Mouse (Mus musculus): ENCODE results near the gene Sema6b.

The Sema6b gene

GRCm38 (mm10) chr17:56144546-56144945 is 4.4 kb upstream of the Sema6b start:
- no peak for DNase-seq

DNA sequence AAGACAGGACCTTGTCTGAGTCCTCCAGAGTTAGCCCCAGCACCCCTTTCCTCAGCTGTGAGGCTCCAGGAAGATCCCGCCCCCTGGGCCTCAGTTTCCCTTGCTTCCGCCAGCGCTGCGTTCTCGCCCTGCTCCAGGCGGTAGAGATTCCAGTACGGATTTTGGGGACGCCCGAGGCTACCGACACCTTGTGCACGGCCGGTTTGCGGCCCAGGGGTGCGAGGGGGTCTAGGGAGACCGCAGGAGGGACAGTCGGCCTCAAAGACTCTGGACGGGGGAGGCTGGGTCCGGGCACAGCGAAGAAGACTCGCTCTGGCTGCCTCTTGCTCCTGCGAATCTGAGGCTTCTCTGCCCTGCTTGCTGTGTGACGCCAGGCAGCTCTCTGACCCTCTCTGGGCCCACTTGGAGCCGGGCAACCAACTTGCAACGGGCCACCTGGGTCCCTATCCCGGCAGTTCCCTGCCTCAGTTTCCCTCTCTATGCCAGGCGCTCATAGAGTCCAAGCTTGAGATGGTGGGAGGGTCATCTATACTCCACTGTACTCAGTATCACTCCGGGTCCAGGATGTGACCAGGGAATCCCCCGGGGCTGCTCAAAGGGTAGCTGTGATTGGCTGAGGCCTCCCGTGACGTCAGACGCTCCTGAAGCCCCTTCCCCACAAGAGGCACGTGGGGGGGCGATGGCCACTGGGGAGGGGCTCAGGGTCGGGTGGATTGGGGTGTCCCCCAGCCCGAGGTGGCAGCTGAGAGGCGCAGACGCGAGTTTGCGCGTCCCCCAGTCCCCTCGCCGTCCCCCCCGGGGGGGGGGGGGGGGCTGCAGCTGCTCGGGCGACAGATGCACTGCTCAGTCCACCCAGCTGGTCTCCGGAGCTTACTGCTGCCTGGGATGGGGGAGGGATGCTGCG is 1.8 kb upstream of the Sema6b start:
- no peak for DNase-seq

- no peak for DNase-seq
These were observed 788 bp downstream of the Sema6b start for GRCm38 (mm10) chr17:56139355-56139754.

DNA sequence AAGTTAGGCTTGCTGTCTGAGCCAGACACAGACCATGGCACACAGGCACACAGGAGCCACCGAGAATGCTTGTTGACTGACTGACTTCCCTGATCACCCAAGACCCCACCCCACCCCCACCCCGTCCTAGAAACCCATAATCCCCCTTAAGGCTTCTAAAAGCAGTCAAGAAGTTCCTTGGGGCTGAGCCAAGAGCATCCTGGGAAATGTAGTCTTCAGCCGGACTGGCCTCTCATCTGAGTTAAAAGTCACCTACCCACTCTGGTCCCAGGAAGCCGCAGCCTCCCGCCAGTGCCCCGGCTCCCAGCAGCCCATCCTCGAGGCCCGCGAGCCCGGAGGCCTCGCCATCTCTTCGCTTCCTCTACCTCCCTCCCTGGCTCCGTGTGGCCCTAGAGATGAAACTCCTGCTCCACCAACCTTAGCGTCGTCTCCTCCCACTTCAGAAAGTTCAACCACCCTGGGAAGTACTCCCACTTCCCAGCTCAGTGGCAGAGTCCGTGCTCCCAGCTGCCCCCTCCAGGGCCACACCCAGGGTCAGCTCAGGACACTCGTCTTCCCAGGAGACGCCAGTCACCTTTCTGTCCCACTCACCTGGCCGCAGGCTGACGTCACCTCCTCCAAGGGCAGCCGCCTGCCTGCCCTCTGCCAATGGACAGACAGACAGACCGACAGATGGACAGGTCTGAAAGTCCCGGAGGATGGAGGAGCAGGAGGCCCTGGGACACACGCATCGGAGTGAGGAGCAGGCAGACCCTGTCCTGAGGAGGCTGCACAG is 2.1 kb downstream of the Sema6b start:
- DNase-seq, result no peak

- no peak for DNase-seq
These were observed 3.6 kb downstream of the Sema6b start for GRCm38 (mm10) chr17:56136558-56136957.

GRCm38 (mm10) chr17:56134463-56134971 is 5.6 kb downstream of the Sema6b start:
- peak; percentile 72 for DNase-seq

DNA sequence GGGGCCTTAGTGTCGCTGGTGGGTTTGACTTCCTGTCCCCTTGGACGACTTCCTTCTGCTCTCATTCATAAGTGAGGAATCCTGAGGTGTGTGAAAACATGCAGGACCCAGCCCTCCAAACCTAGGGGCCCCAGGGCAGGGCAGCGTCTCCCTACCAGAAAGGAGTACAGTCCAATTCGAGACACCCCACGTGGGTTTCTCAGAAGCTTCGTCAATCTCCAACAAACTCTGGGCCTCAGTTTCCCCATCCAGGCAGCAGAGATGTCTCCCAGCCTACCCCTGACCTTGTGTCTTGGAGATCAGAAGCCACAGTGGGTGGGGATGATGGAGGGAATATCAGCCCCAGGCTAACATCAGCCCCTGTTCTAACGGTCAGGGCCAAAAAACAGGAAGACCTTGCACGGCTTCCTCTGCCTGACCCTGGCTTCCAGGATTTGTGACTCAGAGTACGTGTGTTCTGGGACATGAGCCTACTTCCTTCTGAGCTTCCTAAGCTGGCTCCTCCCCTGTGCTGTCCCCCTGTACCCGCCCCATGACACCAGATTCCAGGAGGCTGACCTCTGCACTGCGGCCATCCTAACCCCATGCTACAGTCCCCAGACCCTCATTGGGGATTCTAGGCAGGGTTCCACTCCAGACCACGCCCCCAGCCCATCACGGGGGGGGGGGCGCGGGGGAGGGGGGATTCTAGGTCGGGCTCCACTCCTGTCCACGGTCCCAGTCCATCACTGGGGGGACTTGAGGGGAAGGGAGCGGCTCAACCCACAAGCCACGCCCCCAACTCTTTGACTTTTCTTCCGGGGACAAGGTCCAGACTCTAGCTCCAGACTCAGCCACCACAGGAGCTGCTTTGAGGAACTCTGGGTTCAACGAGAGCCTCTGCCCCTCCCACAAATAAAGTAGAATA is 6.4 kb downstream of the Sema6b start:
- peak; percentile 84 for DNase-seq

GRCm38 (mm10) chr17:56132661-56133060 is 7.5 kb downstream of the Sema6b start:
- DNase-seq, result peak; percentile 74

DNA sequence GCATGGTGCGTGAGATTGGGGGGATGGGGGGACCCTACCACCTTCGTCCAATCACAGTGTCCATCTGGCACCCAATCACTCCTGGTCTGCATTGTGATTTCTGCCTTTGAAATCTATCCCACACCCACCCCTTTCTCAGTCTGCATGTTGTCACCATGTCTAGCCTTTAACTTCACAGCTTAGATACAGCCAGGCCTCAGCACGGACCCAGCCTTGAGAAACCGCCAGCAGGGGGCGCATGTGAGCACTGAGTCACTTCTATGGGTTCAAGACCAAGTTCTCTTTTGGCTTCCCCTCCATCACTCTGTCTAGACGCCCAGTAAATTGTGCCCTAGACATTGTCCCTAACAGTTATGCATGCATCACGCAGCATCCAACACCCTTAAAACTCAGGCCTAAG is 8.3 kb downstream of the Sema6b start:
- DNase-seq, result peak; percentile 72

- no peak for DNase-seq
These were observed 9.0 kb downstream of the Sema6b start for GRCm38 (mm10) chr17:56131136-56131535.

DNA sequence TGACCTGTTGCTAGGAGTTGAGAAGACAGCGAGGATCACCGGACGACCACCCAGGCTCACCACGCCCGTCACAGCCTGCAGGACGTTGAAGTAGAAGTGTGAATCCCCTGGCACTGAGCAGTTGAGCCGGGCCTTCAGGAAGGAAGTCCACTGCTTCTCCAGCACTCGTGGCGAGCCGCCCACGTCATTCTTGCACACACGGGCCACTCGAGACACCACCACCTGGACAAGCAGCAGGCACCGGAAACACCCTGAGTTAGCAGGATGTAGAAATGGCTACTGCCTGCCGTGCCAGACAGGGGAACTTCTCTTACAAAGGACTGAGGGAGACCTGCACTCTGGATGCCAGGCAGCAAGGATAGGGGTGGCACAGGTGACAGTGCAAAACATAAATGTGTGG is 11.9 kb downstream of the Sema6b start:
- DNase-seq, result no peak

GRCm38 (mm10) chr17:56126175-56126574 is 14.0 kb downstream of the Sema6b start:
- no peak for DNase-seq

DNA sequence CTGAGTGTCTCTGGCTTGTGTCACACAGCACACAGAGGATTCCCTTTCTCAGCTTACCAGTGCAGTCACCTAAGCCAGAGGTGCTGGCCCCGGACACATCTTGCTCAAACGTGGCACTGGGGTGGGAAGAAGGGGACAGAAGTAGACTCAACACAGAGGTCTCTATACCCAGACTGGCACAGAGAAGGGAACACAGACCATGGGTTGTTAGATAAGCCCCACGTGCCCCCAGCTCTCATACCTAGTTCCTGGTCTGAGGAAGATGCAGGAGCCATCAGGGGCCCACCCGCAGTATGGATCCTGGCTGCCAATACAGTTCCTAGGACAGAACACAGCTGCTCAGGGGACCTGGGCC is 14.9 kb downstream of the Sema6b start:
- no peak for DNase-seq

DNA sequence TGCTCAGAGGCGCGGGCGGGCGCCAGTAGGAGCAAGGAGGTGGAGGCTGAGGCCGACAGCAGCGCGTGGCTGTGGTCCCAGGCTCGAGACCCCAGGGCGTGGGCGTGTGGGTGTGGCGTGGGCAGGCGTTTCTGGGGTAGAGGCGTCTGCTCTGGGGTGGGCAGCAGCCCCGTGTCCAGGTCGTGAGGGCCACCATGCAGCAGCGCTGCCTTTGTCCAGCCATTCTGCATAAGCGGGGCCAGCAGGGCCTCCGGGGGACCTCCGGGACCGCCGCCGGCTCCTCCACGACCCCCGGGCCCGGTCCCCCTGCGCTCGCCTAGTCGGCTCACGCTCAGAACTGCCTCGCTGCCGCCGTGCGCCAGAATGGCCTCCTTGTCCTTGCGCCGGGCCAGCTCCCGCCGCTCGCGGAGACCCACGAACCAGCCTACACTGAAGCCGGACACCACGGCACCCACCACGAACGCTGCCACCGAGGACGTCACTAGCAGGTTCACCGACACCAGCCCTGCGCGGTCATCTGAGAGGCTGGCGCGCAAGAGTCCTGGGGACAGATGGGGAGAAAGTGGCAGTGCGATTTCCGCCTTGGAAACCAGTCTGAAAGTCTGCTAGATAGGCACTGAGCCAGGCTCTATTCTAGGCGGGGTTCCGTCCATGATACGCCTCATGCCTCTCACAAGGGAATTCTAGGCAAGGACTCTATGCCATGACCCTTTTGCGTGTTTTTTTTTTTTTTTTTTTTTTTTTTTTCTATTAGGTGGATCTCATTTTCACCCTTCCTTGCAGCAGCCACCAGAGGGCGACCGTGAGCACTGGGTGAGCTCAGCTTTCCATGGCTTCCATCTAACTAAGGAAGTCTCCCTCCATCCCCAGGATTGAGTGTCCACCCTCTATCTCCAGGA is 15.5 kb downstream of the Sema6b start:
- peak; percentile 55 for DNase-seq

DNA sequence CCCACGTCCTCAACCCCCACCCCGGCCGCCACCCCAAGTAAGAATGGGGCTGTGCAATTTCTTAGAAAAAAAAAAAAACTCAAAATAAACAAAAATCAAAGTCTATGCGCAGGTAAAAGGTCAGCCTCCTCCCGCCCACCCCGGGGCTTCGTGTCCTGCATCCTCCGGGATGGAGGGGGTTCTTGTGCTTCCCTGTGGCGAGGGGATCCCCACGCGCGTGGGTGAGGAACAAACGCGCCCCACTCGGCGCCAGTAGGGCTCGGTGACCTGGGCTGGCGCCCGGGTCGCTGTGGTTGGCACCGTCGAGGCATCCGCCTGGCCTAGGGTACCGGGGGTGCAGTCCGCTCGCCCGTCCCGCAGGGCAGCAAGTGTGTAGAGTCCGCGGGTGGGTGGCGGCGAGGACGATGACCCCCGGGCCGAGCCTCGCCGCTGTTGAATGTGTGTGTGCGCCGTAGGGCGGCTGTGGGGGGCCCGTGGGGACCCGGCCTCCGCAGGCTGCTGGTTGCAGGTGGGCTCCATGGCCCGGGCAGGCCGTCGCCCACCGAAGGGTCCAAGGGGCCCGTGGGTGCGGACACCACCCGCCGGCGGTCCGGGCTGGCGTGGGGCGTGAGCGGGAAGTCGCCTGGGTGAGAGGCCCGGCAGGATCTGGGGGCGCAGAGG is 16.3 kb downstream of the Sema6b start:
- no peak for DNase-seq

- DNase-seq, result no peak
These were observed 17.0 kb downstream of the Sema6b start for GRCm38 (mm10) chr17:56123161-56123560.

GRCm38 (mm10) chr17:56121826-56122225 is 18.3 kb downstream of the Sema6b start, which contains the start of gene Lrg1:
Gene Lrg1 (minus strand): TSS chr17:56122001.
- DNase-seq, result no peak

- peak; percentile 84 for DNase-seq
These were observed 19.9 kb downstream of the Sema6b start for GRCm38 (mm10) chr17:56119981-56120880.

GRCm38 (mm10) chr17:56119431-56119830 is 20.7 kb downstream of the Sema6b start:
- no peak for DNase-seq

GRCm38 (mm10) chr17:56117251-56117710 is 22.9 kb downstream of the Sema6b start, which contains the start of gene Plin5:
Gene Plin5 (minus strand): TSS chr17:56117596.
- peak; percentile 84 for DNase-seq
